Mouse (Mus musculus): Measurements from ENCODE around the gene Prdx1.

DNA sequence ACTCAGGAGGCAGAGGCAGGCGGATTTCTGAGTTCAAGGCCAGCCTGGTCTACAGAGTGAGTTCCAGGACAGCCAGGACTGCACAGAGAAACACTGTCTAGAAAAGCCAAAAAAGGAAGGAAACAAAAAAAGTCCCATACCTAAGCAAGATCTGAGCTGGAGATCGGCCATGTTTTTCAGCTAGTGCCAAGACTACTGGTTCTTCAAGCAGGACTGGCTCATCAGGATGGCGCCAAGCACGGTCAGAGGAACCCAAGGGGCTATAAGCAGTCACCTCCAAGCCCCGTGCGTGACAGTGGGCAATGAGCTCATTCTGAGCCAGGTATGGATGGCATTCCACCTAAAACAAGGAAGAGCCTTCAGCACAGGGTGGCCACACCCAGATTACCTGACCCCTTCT, 46.5 kb upstream of the Prdx1 start:
- TF ChIP-seq CTCF (IDR thresholded peaks at IDR 0.05; ENCODE audit: extremely low read depth, insufficient read length, insufficient replicate concordance, low read depth, low read length) (no peak), POLR2A (IDR thresholded peaks at IDR 0.05; ENCODE audit: low read depth, low read length) (no peak)

Measured in small intestine, adult 2 months (tissue).